Mouse (Mus musculus) cerebellum, adult 2 months (tissue): ENCODE measurements around the gene Tgfbi. TPM values are rescaled to one million over a fixed set of nuclear protein-coding genes. Genes with fewer than 3 reads are reported as not detected.

Source experiments
- DNase-seq, 2 experiments: peaks; one replicate each; pipeline ENCODE4 v3.0.0; 2021
- H3K27ac ChIP-seq: fragments of 200-500 bp; 2 replicates; pipeline ENCODE4 v1.5.1; 2012; ENCODE audit warnings: low read length, control low read depth, inconsistent platforms; ENCODE audit not compliant: insufficient read depth
- H3K27me3 ChIP-seq: fragments of 200-500 bp; 2 replicates; pipeline ENCODE4 v1.6.1; 2012; ENCODE audit warnings: inconsistent platforms, mild to moderate bottlenecking, low read length, moderate library complexity; ENCODE audit not compliant: control insufficient read depth, insufficient read depth
- H3K4me1 ChIP-seq: fragments of 200-500 bp; 2 replicates; pipeline ENCODE4 v1.6.1; 2011; ENCODE audit warnings: low read length; ENCODE audit not compliant: control insufficient read depth, insufficient read depth
- H3K4me3 ChIP-seq: fragments of 200-500 bp; replicated peaks from 2 replicates; pipeline ENCODE3; 2011; ENCODE audit warnings: mild to moderate bottlenecking, low read depth, low read length, control low read depth; ENCODE audit not compliant: insufficient read depth
- CTCF ChIP-seq: fragments of 200-500 bp; IDR thresholded peaks from 2 replicates; pipeline ENCODE4 v1.5.1; 2011; ENCODE audit warnings: low read depth, mild to moderate bottlenecking, control low read depth, low read length, moderate library complexity, borderline replicate concordance; ENCODE audit not compliant: insufficient read depth
- POLR2A ChIP-seq: fragments of 200-500 bp; IDR thresholded peaks from 2 replicates; pipeline ENCODE4 v1.6.1; 2011; ENCODE audit warnings: low read length, control low read depth, borderline replicate concordance; ENCODE audit not compliant: insufficient read depth
- WGBS: fragments of 180-500 bp; shearing (Covaris S2); methylation state at CpG from one replicate; pipeline ENCODE4 v1.1.7; 2018; 5-methylcytosine and 5-hydroxymethylcytosine counted together
- polyA plus RNA-seq: library from polyadenylated mRNA; depleted of rRNA; stranded (reverse); fragments of >200 nt; gene quantifications from 2 replicates; pipeline ENCODE4 v1.2.3, GENCODE M21; 2012

The Tgfbi gene
- polyA plus RNA-seq, 1 experiment, result 4.9 TPM

- TF ChIP-seq CTCF (no peak), POLR2A (no peak)
- no peak overlapping the region for H3K27ac ChIP-seq
- H3K4me3 ChIP-seq, result no peak overlapping the region
- no peaks in the 10 kb centered on the region for H3K4me1 ChIP-seq
- no peak for DNase-seq
- H3K27me3 ChIP-seq, result no peaks in the 10 kb centered on the region; the same call in 1 of the 2 replicates
- 74% methylated on average over 8 of the region's 8 CpGs for WGBS
These were observed 18.1 kb upstream of the Tgfbi start for GRCm38 (mm10) chr13:56591191-56591590.

- no peaks in the 10 kb centered on the region; the same call in 1 of the 2 replicates for H3K27me3 ChIP-seq
- DNase-seq, result no peak
- 21% methylated on average over 2 of the region's 2 CpGs for WGBS
- TF ChIP-seq POLR2A (no peak), CTCF (no peak)
- H3K27ac ChIP-seq, result no peak overlapping the region
- H3K4me3 ChIP-seq, result no peak overlapping the region
- no peaks in the 10 kb centered on the region for H3K4me1 ChIP-seq
These were observed 17.4 kb upstream of the Tgfbi start for GRCm38 (mm10) chr13:56591939-56592338.

GRCm38 (mm10) chr13:56593196-56593595 is 16.1 kb upstream of the Tgfbi start:
- 83% methylated on average over 5 of the region's 5 CpGs for WGBS
- H3K27ac ChIP-seq, result no peak overlapping the region
- DNase-seq, result no peak
- no peaks in the 10 kb centered on the region for H3K4me1 ChIP-seq
- no peaks in the 10 kb centered on the region; the same call in 1 of the 2 replicates for H3K27me3 ChIP-seq
- no peak overlapping the region for H3K4me3 ChIP-seq
- TF ChIP-seq POLR2A (no peak), CTCF (no peak)

- TF ChIP-seq CTCF (no peak), POLR2A (no peak)
- WGBS, result 30% methylated on average over 7 of the region's 7 CpGs
- no peak overlapping the region for H3K4me3 ChIP-seq
- DNase-seq, result no peak
- no peaks in the 10 kb centered on the region; the same call in 1 of the 2 replicates for H3K27me3 ChIP-seq
- H3K27ac ChIP-seq, result no peak overlapping the region
- H3K4me1 ChIP-seq, result no peaks in the 10 kb centered on the region
These were observed 15.3 kb upstream of the Tgfbi start for GRCm38 (mm10) chr13:56593961-56594391.

GRCm38 (mm10) chr13:56595246-56595645 is 14.1 kb upstream of the Tgfbi start:
- DNase-seq, result no peak
- Histone ChIP-seq H3K27ac (no peak overlapping the region), H3K4me3 (no peak overlapping the region), H3K27me3 (no peaks in the 10 kb centered on the region; the same call in 1 of the 2 replicates), H3K4me1 (no peaks in the 10 kb centered on the region)
- TF ChIP-seq CTCF (no peak), POLR2A (no peak)
- 84% methylated on average over 8 of the region's 8 CpGs for WGBS

- no peak for DNase-seq
- Histone ChIP-seq H3K27me3 (no peaks in the 10 kb centered on the region; the same call in 1 of the 2 replicates), H3K4me1 (no peaks in the 10 kb centered on the region), H3K27ac (no peak overlapping the region), H3K4me3 (no peak overlapping the region)
- 58% methylated on average over 4 of the region's 4 CpGs for WGBS
- no peak for TF ChIP-seq CTCF
- no peak for TF ChIP-seq POLR2A
These were observed 12.0 kb upstream of the Tgfbi start for GRCm38 (mm10) chr13:56597296-56597695.

GRCm38 (mm10) chr13:56597831-56598612 is 11.3 kb upstream of the Tgfbi start:
- Histone ChIP-seq H3K27me3 (no peaks in the 10 kb centered on the region; the same call in 1 of the 2 replicates), H3K4me3 (no peak overlapping the region), H3K4me1 (no peaks in the 10 kb centered on the region), H3K27ac (no peak overlapping the region)
- WGBS, result 16% methylated on average over 12 of the region's 12 CpGs
- no peak for TF ChIP-seq CTCF
- no peak for TF ChIP-seq POLR2A
- no peak for DNase-seq

GRCm38 (mm10) chr13:56599511-56599910 is 9.8 kb upstream of the Tgfbi start:
- WGBS, result 99% methylated on average over 2 of the region's 2 CpGs
- TF ChIP-seq POLR2A, result no peak
- TF ChIP-seq CTCF, result no peak
- DNase-seq, result no peak

More at GRCm38 (mm10) chr13:56599511-56599910, 9.8 kb upstream of the Tgfbi start:
- Histone ChIP-seq H3K27ac (no peak overlapping the region), H3K4me3 (no peak overlapping the region), H3K27me3 (no peaks in the 10 kb centered on the region; the same call in 1 of the 2 replicates), H3K4me1 (no peaks in the 10 kb centered on the region)
